Mouse (Mus musculus): ENCODE measurements around the gene Arhgef2. TPM values are rescaled to one million over a fixed set of nuclear protein-coding genes. Genes with fewer than 3 reads are reported as not detected.

The Arhgef2 gene
- polyA plus RNA-seq, 1 experiment from 2014 or later, result 127 TPM

GRCm38 (mm10) chr3:88648452-88649168 lies 42.8 kb downstream of the Arhgef2 start:
- Histone ChIP-seq H3K4me2 (replicated peaks; ENCODE audit: low read depth, low read length) (no peak overlapping the region), H3K4me1 (ENCODE audit: control insufficient read depth, insufficient read depth, low read length) (no peaks in the 10 kb centered on the region), H3K9me3 (ENCODE audit: control insufficient read depth, low read length) (no peaks in the 10 kb centered on the region), H3K27ac (ENCODE audit: low read depth, low read length) (no peak overlapping the region), H3K27me3 (ENCODE audit: control insufficient read depth, insufficient read depth, low read length) (no peaks in the 10 kb centered on the region), H3K4me3 (ENCODE audit: low read length) (no peak overlapping the region), H3K9ac (ENCODE audit: low read depth, low read length) (no peak overlapping the region), H3K36me3 (ENCODE audit: control insufficient read depth, insufficient read depth, low read length) (peaks cover 50% of the 10 kb centered on the region)
- ATAC-seq (ENCODE audit: low FRiP score, low TSS enrichment), result no peak
- 87% methylated on average over 12 of the region's 12 CpGs for WGBS

GRCm38 (mm10) chr3:88649186-88649585 lies 43.4 kb downstream of the Arhgef2 start:
- no peak overlapping the region for H3K4me2 ChIP-seq (replicated peaks; ENCODE audit: low read depth, low read length)
- 80% methylated on average over 10 of the region's 10 CpGs for WGBS
- no peak for ATAC-seq (ENCODE audit: low FRiP score, low TSS enrichment)

GRCm38 (mm10) chr3:88649967-88650366 lies 44.2 kb downstream of the Arhgef2 start:
- no peak overlapping the region for H3K27ac ChIP-seq (ENCODE audit: low read depth, low read length)
- H3K27me3 ChIP-seq (ENCODE audit: control insufficient read depth, insufficient read depth, low read length), result no peaks in the 10 kb centered on the region
- H3K4me2 ChIP-seq (replicated peaks; ENCODE audit: low read depth, low read length), result no peak overlapping the region
- peaks cover 36% of the 10 kb centered on the region for H3K36me3 ChIP-seq (ENCODE audit: control insufficient read depth, insufficient read depth, low read length)
- no peaks in the 10 kb centered on the region for H3K4me1 ChIP-seq (ENCODE audit: control insufficient read depth, insufficient read depth, low read length)
- H3K4me3 ChIP-seq (ENCODE audit: low read length), result no peak overlapping the region
- no peaks in the 10 kb centered on the region for H3K9me3 ChIP-seq (ENCODE audit: control insufficient read depth, low read length)
- H3K9ac ChIP-seq (ENCODE audit: low read depth, low read length), result no peak overlapping the region
- ATAC-seq (ENCODE audit: low FRiP score, low TSS enrichment), result no peak
- 98% methylated on average over 13 of the region's 13 CpGs for WGBS

More at GRCm38 (mm10) chr3:88649186-88649585, 43.4 kb downstream of the Arhgef2 start:
- Histone ChIP-seq H3K9me3 (ENCODE audit: control insufficient read depth, low read length) (no peaks in the 10 kb centered on the region), H3K27me3 (ENCODE audit: control insufficient read depth, insufficient read depth, low read length) (no peaks in the 10 kb centered on the region), H3K9ac (ENCODE audit: low read depth, low read length) (no peak overlapping the region), H3K4me1 (ENCODE audit: control insufficient read depth, insufficient read depth, low read length) (no peaks in the 10 kb centered on the region), H3K27ac (ENCODE audit: low read depth, low read length) (no peak overlapping the region), H3K4me3 (ENCODE audit: low read length) (no peak overlapping the region), H3K36me3 (ENCODE audit: control insufficient read depth, insufficient read depth, low read length) (peaks cover 44% of the 10 kb centered on the region)

GRCm38 (mm10) chr3:88650713-88651504 lies 45.1 kb downstream of the Arhgef2 start:
- Histone ChIP-seq H3K36me3 (ENCODE audit: control insufficient read depth, insufficient read depth, low read length) (peaks cover 27% of the 10 kb centered on the region), H3K4me1 (ENCODE audit: control insufficient read depth, insufficient read depth, low read length) (no peaks in the 10 kb centered on the region), H3K27ac (ENCODE audit: low read depth, low read length) (no peak overlapping the region), H3K9me3 (ENCODE audit: control insufficient read depth, low read length) (no peaks in the 10 kb centered on the region), H3K9ac (ENCODE audit: low read depth, low read length) (no peak overlapping the region), H3K4me3 (ENCODE audit: low read length) (no peak overlapping the region), H3K4me2 (replicated peaks; ENCODE audit: low read depth, low read length) (no peak overlapping the region), H3K27me3 (ENCODE audit: control insufficient read depth, insufficient read depth, low read length) (no peaks in the 10 kb centered on the region)
- WGBS, result 74% methylated on average over 13 of the region's 13 CpGs
- no peak for ATAC-seq (ENCODE audit: low FRiP score, low TSS enrichment)

GRCm38 (mm10) chr3:88651669-88652618 lies 46.2 kb downstream of the Arhgef2 start:
- Histone ChIP-seq H3K36me3 (ENCODE audit: control insufficient read depth, insufficient read depth, low read length) (peaks cover 16% of the 10 kb centered on the region), H3K4me1 (ENCODE audit: control insufficient read depth, insufficient read depth, low read length) (no peaks in the 10 kb centered on the region), H3K27me3 (ENCODE audit: control insufficient read depth, insufficient read depth, low read length) (no peaks in the 10 kb centered on the region), H3K9me3 (ENCODE audit: control insufficient read depth, low read length) (no peaks in the 10 kb centered on the region), H3K4me2 (replicated peaks; ENCODE audit: low read depth, low read length) (no peak overlapping the region), H3K4me3 (ENCODE audit: low read length) (no peak overlapping the region), H3K27ac (ENCODE audit: low read depth, low read length) (no peak overlapping the region), H3K9ac (ENCODE audit: low read depth, low read length) (no peak overlapping the region)
- WGBS, result 77% methylated on average over 18 of the region's 18 CpGs
- ATAC-seq (ENCODE audit: low FRiP score, low TSS enrichment), result no peak

- 87% methylated on average over 17 of the region's 17 CpGs for WGBS
- no peak within 1 kb of the TSS for H3K27ac ChIP-seq (ENCODE audit: low read depth, low read length)
- H3K9me3 ChIP-seq (ENCODE audit: control insufficient read depth, low read length), result no peaks in the 10 kb centered on the region
- no peaks in the 10 kb centered on the region for H3K4me1 ChIP-seq (ENCODE audit: control insufficient read depth, insufficient read depth, low read length)
- H3K9ac ChIP-seq (ENCODE audit: low read depth, low read length), result no peak within 1 kb of the TSS
- peaks cover 6% of the 10 kb centered on the region for H3K36me3 ChIP-seq (ENCODE audit: control insufficient read depth, insufficient read depth, low read length)
- no peak within 1 kb of the TSS for H3K4me3 ChIP-seq (ENCODE audit: low read length)
- H3K4me2 ChIP-seq (replicated peaks; ENCODE audit: low read depth, low read length), result no peak within 1 kb of the TSS
- no peaks in the 10 kb centered on the region for H3K27me3 ChIP-seq (ENCODE audit: control insufficient read depth, insufficient read depth, low read length)
- ATAC-seq (ENCODE audit: low FRiP score, low TSS enrichment), result no peak
Observed at GRCm38 (mm10) chr3:88652846-88653515, 47.2 kb downstream of the Arhgef2 start, which contains the start of gene Rxfp4. Gene Rxfp4 (minus strand): TSS chr3:88653142.

GRCm38 (mm10) chr3:88653516-88654370 lies 48.0 kb downstream of the Arhgef2 start:
- Histone ChIP-seq H3K9me3 (ENCODE audit: control insufficient read depth, low read length) (no peaks in the 10 kb centered on the region), H3K27me3 (ENCODE audit: control insufficient read depth, insufficient read depth, low read length) (no peaks in the 10 kb centered on the region), H3K27ac (ENCODE audit: low read depth, low read length) (no peak overlapping the region), H3K9ac (ENCODE audit: low read depth, low read length) (no peak overlapping the region), H3K4me1 (ENCODE audit: control insufficient read depth, insufficient read depth, low read length) (no peaks in the 10 kb centered on the region), H3K4me2 (replicated peaks; ENCODE audit: low read depth, low read length) (no peak overlapping the region), H3K36me3 (ENCODE audit: control insufficient read depth, insufficient read depth, low read length) (no peaks in the 10 kb centered on the region), H3K4me3 (ENCODE audit: low read length) (no peak overlapping the region)
- no peak for ATAC-seq (ENCODE audit: low FRiP score, low TSS enrichment)
- WGBS, result 80% methylated on average over 6 of the region's 6 CpGs

GRCm38 (mm10) chr3:88654621-88655020 lies 48.9 kb downstream of the Arhgef2 start:
- no peaks in the 10 kb centered on the region for H3K27me3 ChIP-seq (ENCODE audit: control insufficient read depth, insufficient read depth, low read length)
- H3K4me1 ChIP-seq (ENCODE audit: control insufficient read depth, insufficient read depth, low read length), result no peaks in the 10 kb centered on the region
- no peaks in the 10 kb centered on the region for H3K36me3 ChIP-seq (ENCODE audit: control insufficient read depth, insufficient read depth, low read length)
- H3K27ac ChIP-seq (ENCODE audit: low read depth, low read length), result no peak overlapping the region
- WGBS, result 73% methylated on average over 4 of the region's 4 CpGs
- H3K9ac ChIP-seq (ENCODE audit: low read depth, low read length), result no peak overlapping the region
- H3K4me2 ChIP-seq (replicated peaks; ENCODE audit: low read depth, low read length), result no peak overlapping the region
- H3K9me3 ChIP-seq (ENCODE audit: control insufficient read depth, low read length), result no peaks in the 10 kb centered on the region
- ATAC-seq (ENCODE audit: low FRiP score, low TSS enrichment), result no peak
- H3K4me3 ChIP-seq (ENCODE audit: low read length), result no peak overlapping the region

Data from kidney, embryonic 14.5 days (tissue).